Mouse (Mus musculus): ENCODE data around the gene Smg6.

The Smg6 gene

GRCm38 (mm10) chr11:74925577-74926387 lies at the start of gene Smg6, which contains the start of gene Srr:
TSS of gene Smg6 (plus strand) at chr11:74925823.
TSS of gene Srr (minus strand) at chr11:74925948.
- DNase-seq (ENCODE audit: low spot score): peak; percentile 93

- DNase-seq (ENCODE audit: low spot score): no peak
These were observed 48.8 kb upstream of the Smg6 start for GRCm38 (mm10) chr11:74876801-74877200.

- no peak for DNase-seq (ENCODE audit: low spot score)
These were observed 44.6 kb upstream of the Smg6 start for GRCm38 (mm10) chr11:74880999-74881398.

GRCm38 (mm10) chr11:74881979-74882378 lies 43.6 kb upstream of the Smg6 start:
- no peak for DNase-seq (ENCODE audit: low spot score)

GRCm38 (mm10) chr11:74883098-74883497 lies 42.5 kb upstream of the Smg6 start:
- no peak for DNase-seq (ENCODE audit: low spot score)

- no peak for DNase-seq (ENCODE audit: low spot score)
These were observed 31.0 kb upstream of the Smg6 start for GRCm38 (mm10) chr11:74894619-74895018.

- peak; percentile 50 for DNase-seq (ENCODE audit: low spot score)
These were observed 29.4 kb upstream of the Smg6 start for GRCm38 (mm10) chr11:74895980-74896900.

GRCm38 (mm10) chr11:74896901-74897677 lies 28.5 kb upstream of the Smg6 start, which contains the start of gene Sgsm2:
TSS of gene Sgsm2 (minus strand) at chr11:74897060.
- peak; percentile 51 for DNase-seq (ENCODE audit: low spot score)

- DNase-seq (ENCODE audit: low spot score): peak; percentile 89
These were observed 27.7 kb upstream of the Smg6 start, which contains the start of gene Tsr1 for GRCm38 (mm10) chr11:74897678-74898516. TSS of gene Tsr1 (plus strand) at chr11:74898071.

- DNase-seq (ENCODE audit: low spot score): no peak
These were observed 27.2 kb upstream of the Smg6 start for GRCm38 (mm10) chr11:74898517-74898827.

GRCm38 (mm10) chr11:74901555-74901954 lies 24.1 kb upstream of the Smg6 start:
- DNase-seq (ENCODE audit: low spot score): no peak

GRCm38 (mm10) chr11:74902416-74902815 lies 23.2 kb upstream of the Smg6 start:
- DNase-seq (ENCODE audit: low spot score): no peak

- no peak for DNase-seq (ENCODE audit: low spot score)
These were observed 17.8 kb upstream of the Smg6 start for GRCm38 (mm10) chr11:74907850-74908249.

GRCm38 (mm10) chr11:74908618-74909399 lies 16.8 kb upstream of the Smg6 start:
- no peak for DNase-seq (ENCODE audit: low spot score)

- no peak for DNase-seq (ENCODE audit: low spot score)
These were observed 15.6 kb upstream of the Smg6 start for GRCm38 (mm10) chr11:74909978-74910377.

- no peak for DNase-seq (ENCODE audit: low spot score)
These were observed 13.1 kb upstream of the Smg6 start for GRCm38 (mm10) chr11:74912492-74912891.

GRCm38 (mm10) chr11:74919249-74919648 lies 6.4 kb upstream of the Smg6 start:
- no peak for DNase-seq (ENCODE audit: low spot score)

GRCm38 (mm10) chr11:74924149-74924548 lies 1.5 kb upstream of the Smg6 start:
- DNase-seq (ENCODE audit: low spot score): peak; percentile 32

GRCm38 (mm10) chr11:74926388-74927005 lies 874 bp downstream of the Smg6 start:
- DNase-seq (ENCODE audit: low spot score): peak; percentile 35

- DNase-seq (ENCODE audit: low spot score): no peak
These were observed 1.7 kb downstream of the Smg6 start for GRCm38 (mm10) chr11:74927236-74927725.
